Comparison of ENCODE assay signal across 25 mouse cellular contexts in genomic region chr1:38514634-38515011, GRCm38 (mm10).
DNase-seq lines count a peak whose midpoint lies in the region; ATAC-seq lines count a peak whose summit lies in the region.
"Had no signal": no experiment of that assay in that cellular context is flagged by ENCODE, and none has a peak within 500 bp of the region (broad histone marks: within the 10 kb centered on the region; RNA-seq: fewer than 3 reads in every experiment).

No protein-coding gene starts in this region.

- intact Hi-C loops in heart, postnatal 14 days (cut with DNase I), result no loop called here

- H3K4me1 ChIP-seq in hindbrain, embryonic 10.5 days (replicated peaks), result peaks cover 59% of the 10 kb centered on the region
- peaks cover 3% of the 10 kb centered on the region for H3K4me1 ChIP-seq in hindbrain, embryonic 11.5 days (replicated peaks; ENCODE audit: control insufficient read depth, insufficient read depth, low read length)
- H3K4me1 ChIP-seq in heart, embryonic 16.5 days (ENCODE audit: control insufficient read depth, insufficient read depth, low read length), result peaks cover 24% of the 10 kb centered on the region
- peaks cover 8% of the 10 kb centered on the region; the same call in 1 of the 2 replicates for H3K4me1 ChIP-seq in forebrain, embryonic 14.5 days (ENCODE audit: control insufficient read depth, insufficient read depth, low read length)

- H3K4me3 ChIP-seq in hindbrain, embryonic 10.5 days, result no peak overlapping the region
- no peak overlapping the region for H3K4me3 ChIP-seq in hindbrain, embryonic 11.5 days (ENCODE audit: low read depth, low read length)
- no peak overlapping the region for H3K4me3 ChIP-seq in heart, embryonic 16.5 days (ENCODE audit: low read length)
- no peak overlapping the region for H3K4me3 ChIP-seq in forebrain, embryonic 14.5 days (ENCODE audit: low read depth, low read length)
- H3K4me3 ChIP-seq: forebrain, embryonic 15.5 days had no signal

- no peaks in the 10 kb centered on the region for H3K27me3 ChIP-seq in hindbrain, embryonic 10.5 days (ENCODE audit: insufficient read depth, poor library complexity, severe bottlenecking)
- no peaks in the 10 kb centered on the region for H3K27me3 ChIP-seq in hindbrain, embryonic 11.5 days (ENCODE audit: control insufficient read depth, insufficient read depth, low read length)
- no peaks in the 10 kb centered on the region for H3K27me3 ChIP-seq in heart, embryonic 16.5 days (ENCODE audit: control insufficient read depth, insufficient read depth, low read length)
- no peaks in the 10 kb centered on the region for H3K27me3 ChIP-seq in forebrain, embryonic 14.5 days (replicated peaks; ENCODE audit: control insufficient read depth, insufficient read depth, low read length)
- H3K27me3 ChIP-seq: forebrain, embryonic 15.5 days had no signal

- no peak for ATAC-seq in hindbrain, embryonic 11.5 days (ENCODE audit: low FRiP score)
- ATAC-seq in heart, embryonic 16.5 days (replicated peaks; ENCODE audit: extremely low read depth, insufficient read depth, low FRiP score), result peak; percentile 60; the same call in 1 of the 2 replicates
- no peak for ATAC-seq in forebrain, embryonic 14.5 days
- ATAC-seq: forebrain, embryonic 15.5 days; intestine, postnatal 0 days; midbrain, embryonic 16.5 days; Patski had no signal

- H3K36me3 ChIP-seq in hindbrain, embryonic 10.5 days, result peaks cover 4% of the 10 kb centered on the region; the same call in 1 of the 2 replicates
- no peaks in the 10 kb centered on the region for H3K36me3 ChIP-seq in hindbrain, embryonic 11.5 days (ENCODE audit: control insufficient read depth, insufficient read depth, low read length)
- H3K36me3 ChIP-seq in heart, embryonic 16.5 days (ENCODE audit: control insufficient read depth, insufficient read depth), result no peaks in the 10 kb centered on the region
- no peaks in the 10 kb centered on the region for H3K36me3 ChIP-seq in forebrain, embryonic 14.5 days (ENCODE audit: control insufficient read depth, insufficient read depth, low read length)
- H3K36me3 ChIP-seq: forebrain, embryonic 15.5 days had no signal

- H3K4me2 ChIP-seq in hindbrain, embryonic 11.5 days (replicated peaks; ENCODE audit: low read depth, low read length), result no peak overlapping the region
- no peak overlapping the region for H3K4me2 ChIP-seq in heart, embryonic 16.5 days (ENCODE audit: low read depth, low read length)
- no peak overlapping the region for H3K4me2 ChIP-seq in forebrain, embryonic 14.5 days (ENCODE audit: low read length)
- H3K4me2 ChIP-seq: forebrain, embryonic 15.5 days; hindbrain, embryonic 14.5 days; lung, embryonic 14.5 days had no signal

- H3K27ac ChIP-seq in hindbrain, embryonic 10.5 days, result peak overlapping the region; percentile 13; the same call in 1 of the 2 replicates
- H3K27ac ChIP-seq in hindbrain, embryonic 11.5 days (ENCODE audit: low read depth, low read length), result no peak overlapping the region
- peak overlapping the region; percentile 69 for H3K27ac ChIP-seq in heart, embryonic 16.5 days (ENCODE audit: low read length)
- H3K27ac ChIP-seq in forebrain, embryonic 14.5 days (ENCODE audit: low read depth, low read length), result no peak overlapping the region
- H3K27ac ChIP-seq: forebrain, embryonic 15.5 days; liver, embryonic 14.5 days had no signal

- DNase-seq in heart, adult 18-20 months, result peak; percentile 3 to 10
- DNase-seq in heart, postnatal 14 days, result no peak
- DNase-seq in hindbrain, embryonic 10.5 days (ENCODE audit: low spot score), result no peak
- no peak for DNase-seq in hindbrain, embryonic 11.5 days (ENCODE audit: low spot score)
- DNase-seq in adipocyte (ENCODE audit: low spot score), result peak; percentile 38
- no peak for DNase-seq in forebrain, embryonic 14.5 days (ENCODE audit: low spot score)
- no peak for DNase-seq in lung, adult 18-20 months
- DNase-seq: adrenal gland, postnatal 14 days; cerebellum, adult 11 months; cerebellum, adult 9-10 months; cerebellum, postnatal 36 days; kidney, adult 9 months; kidney, postnatal 14 days; layer of hippocampus, adult 9-11 months; liver; lung, embryonic 14.5 days; lung, postnatal 14 days; thymus, postnatal 25 days had no signal

- no peaks in the 10 kb centered on the region for H3K9me3 ChIP-seq in hindbrain, embryonic 10.5 days
- H3K9me3 ChIP-seq in hindbrain, embryonic 11.5 days (ENCODE audit: control insufficient read depth, low read length), result no peaks in the 10 kb centered on the region
- H3K9me3 ChIP-seq in heart, embryonic 16.5 days (replicated peaks; ENCODE audit: control insufficient read depth, low read length), result no peaks in the 10 kb centered on the region
- H3K9me3 ChIP-seq in forebrain, embryonic 14.5 days (replicated peaks; ENCODE audit: control insufficient read depth, low read length), result no peaks in the 10 kb centered on the region
- H3K9me3 ChIP-seq: forebrain, embryonic 15.5 days had no signal

- WGBS in hindbrain, embryonic 10.5 days, result 59% methylated on average over 4 of the region's 4 CpGs
- WGBS in hindbrain, embryonic 11.5 days, result 53% methylated on average over 4 of the region's 4 CpGs
- WGBS in heart, embryonic 16.5 days, result 37% methylated on average over 4 of the region's 4 CpGs
- WGBS in forebrain, embryonic 14.5 days, result 77% methylated on average over 4 of the region's 4 CpGs

- no peak overlapping the region for H3K9ac ChIP-seq in hindbrain, embryonic 11.5 days (ENCODE audit: low read depth, low read length)
- H3K9ac ChIP-seq in heart, embryonic 16.5 days (ENCODE audit: low read length), result no peak overlapping the region; the same call in 1 of the 2 replicates
- no peak overlapping the region for H3K9ac ChIP-seq in forebrain, embryonic 14.5 days (ENCODE audit: low read length)
- H3K9ac ChIP-seq: forebrain, embryonic 15.5 days; hindbrain, embryonic 14.5 days; liver, embryonic 14.5 days; lung, embryonic 14.5 days had no signal

Comparison
In these comparisons a context has a peak if more than half of its experiments do, and no peak if none do; other contexts are left out.
1. DNase-seq: peak in heart, adult 18-20 months (2 of 2) and adipocyte (single experiment); none in heart, postnatal 14 days (0 of 2), hindbrain, embryonic 10.5 days (single experiment), hindbrain, embryonic 11.5 days (single experiment), forebrain, embryonic 14.5 days (single experiment) and lung, adult 18-20 months (0 of 2).
2. H3K27ac ChIP-seq: peak in hindbrain, embryonic 10.5 days (single experiment) and heart, embryonic 16.5 days (single experiment); none in hindbrain, embryonic 11.5 days (single experiment) and forebrain, embryonic 14.5 days (single experiment).